Mouse (Mus musculus) frontal cortex, postnatal 25 days (tissue): ENCODE measurements around the gene Btbd35f17.
"Not testable (repeated sequence)": the region's sequence is repeated elsewhere in the genome, so short reads cannot be mapped to it uniquely, and the experiment has no call there.

Experiments used
- DNase-seq, 2 experiments: peaks; one replicate each; pipeline ENCODE4 v3.0.0; 2022; ENCODE audit warnings: low spot score in 2 of 2

The Btbd35f17 gene

GRCm38 (mm10) chrX:4370336-4370735 is at the start of gene Btbd35f17:
Gene Btbd35f17, plus strand, starts transcription at chrX:4370636.
- not testable (repeated sequence) for DNase-seq
